Mouse (Mus musculus): Measurements from ENCODE around the gene Cux2. TPM values are rescaled to one million over a fixed set of nuclear protein-coding genes. Genes with fewer than 3 reads are reported as not detected.
A peak's percentile ranks its signal among the peaks of the same experiment; 100 is the strongest.

Cux2 gene
- polyA plus RNA-seq, 1 experiment from 2014 or later: 0.47 TPM

DNA sequence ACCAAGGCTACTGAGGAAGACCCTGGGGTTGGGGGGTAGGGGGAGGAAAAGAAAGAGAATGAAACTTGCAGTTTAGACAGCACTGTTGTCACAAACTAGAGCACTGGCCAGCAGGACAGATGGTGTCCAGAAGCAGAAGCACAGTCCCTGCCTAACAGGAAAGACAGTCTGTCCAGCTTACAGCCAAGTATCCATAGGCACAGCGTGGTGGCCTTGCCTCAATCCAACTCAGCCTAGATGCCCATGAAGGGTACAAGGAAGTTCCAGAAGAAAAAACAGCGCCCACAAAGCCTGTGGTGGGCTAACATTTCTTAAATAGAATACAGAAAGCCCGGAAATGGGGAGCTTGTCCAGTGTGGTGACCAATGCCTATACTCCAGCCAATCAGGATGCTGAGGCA, 224.3 kb downstream of the Cux2 start:
- Histone ChIP-seq H3K9me3 (ENCODE audit: low read length) (no peaks in the 10 kb centered on the region), H3K9ac (replicated peaks; ENCODE audit: low read depth) (no peak overlapping the region), H3K36me3 (ENCODE audit: insufficient read depth, low read length) (peaks cover 26% of the 10 kb centered on the region), H3K4me1 (ENCODE audit: insufficient read depth, low read depth, low read length) (peaks cover 6% of the 10 kb centered on the region; the same call in 1 of the 2 replicates), H3K4me3 (ENCODE audit: low read depth, low read length) (no peak overlapping the region), H3K27ac (ENCODE audit: low read length) (no peak overlapping the region), H3K27me3 (replicated peaks; ENCODE audit: insufficient read depth, low read length) (no peaks in the 10 kb centered on the region), H3K4me2 (replicated peaks; ENCODE audit: low read depth, low read length) (no peak overlapping the region)
- no peak for ATAC-seq
- TF ChIP-seq EP300 (IDR thresholded peaks at IDR 0.05) (no peak), CTCF (IDR thresholded peaks at IDR 0.05) (no peak)
- no peak for DNase-seq (ENCODE audit: low spot score)
- WGBS: 84% methylated on average over 3 of the region's 3 CpGs

GRCm38 (mm10) chr5:121824121-121824520, 225.8 kb downstream of the Cux2 start:
- 55% methylated on average over 4 of the region's 4 CpGs for WGBS
- peak; percentile 58 for ATAC-seq

GRCm38 (mm10) chr5:121823668-121824067, 226.2 kb downstream of the Cux2 start:
- no peak overlapping the region for H3K27ac ChIP-seq (ENCODE audit: low read length)
- H3K9me3 ChIP-seq (ENCODE audit: low read length): no peaks in the 10 kb centered on the region
- no peaks in the 10 kb centered on the region for H3K4me1 ChIP-seq (ENCODE audit: insufficient read depth, low read depth, low read length)
- no peak overlapping the region for H3K9ac ChIP-seq (replicated peaks; ENCODE audit: low read depth)
- H3K4me2 ChIP-seq (replicated peaks; ENCODE audit: low read depth, low read length): no peak overlapping the region
- DNase-seq (ENCODE audit: low spot score) (no peak), ATAC-seq (no peak)
- no peaks in the 10 kb centered on the region for H3K27me3 ChIP-seq (replicated peaks; ENCODE audit: insufficient read depth, low read length)
- H3K4me3 ChIP-seq (ENCODE audit: low read depth, low read length): no peak overlapping the region
- TF ChIP-seq CTCF (IDR thresholded peaks at IDR 0.05) (no peak), EP300 (IDR thresholded peaks at IDR 0.05) (no peak)
- peaks cover 30% of the 10 kb centered on the region for H3K36me3 ChIP-seq (ENCODE audit: insufficient read depth, low read length)
- 83% methylated on average over 1 of the region's 1 CpGs for WGBS

More at GRCm38 (mm10) chr5:121824121-121824520, 225.8 kb downstream of the Cux2 start:
- TF ChIP-seq EP300 (IDR thresholded peaks at IDR 0.05): no peak
- no peak for TF ChIP-seq CTCF (IDR thresholded peaks at IDR 0.05)
- Histone ChIP-seq H3K9ac (replicated peaks; ENCODE audit: low read depth) (no peak overlapping the region), H3K36me3 (ENCODE audit: insufficient read depth, low read length) (peaks cover 26% of the 10 kb centered on the region), H3K4me1 (ENCODE audit: insufficient read depth, low read depth, low read length) (peaks cover 4% of the 10 kb centered on the region; the same call in 1 of the 2 replicates), H3K27ac (ENCODE audit: low read length) (peak overlapping the region; percentile 61; the same call in 1 of the 2 replicates), H3K27me3 (replicated peaks; ENCODE audit: insufficient read depth, low read length) (no peaks in the 10 kb centered on the region), H3K4me2 (replicated peaks; ENCODE audit: low read depth, low read length) (no peak overlapping the region), H3K9me3 (ENCODE audit: low read length) (no peaks in the 10 kb centered on the region), H3K4me3 (ENCODE audit: low read depth, low read length) (no peak overlapping the region)
- peak; percentile 24 for DNase-seq (ENCODE audit: low spot score)

- Histone ChIP-seq H3K9me3 (ENCODE audit: low read length) (no peaks in the 10 kb centered on the region), H3K4me3 (ENCODE audit: low read depth, low read length) (no peak overlapping the region), H3K9ac (replicated peaks; ENCODE audit: low read depth) (no peak overlapping the region), H3K27ac (ENCODE audit: low read length) (no peak overlapping the region), H3K4me1 (ENCODE audit: insufficient read depth, low read depth, low read length) (no peaks in the 10 kb centered on the region), H3K4me2 (replicated peaks; ENCODE audit: low read depth, low read length) (no peak overlapping the region), H3K36me3 (ENCODE audit: insufficient read depth, low read length) (peaks cover 30% of the 10 kb centered on the region), H3K27me3 (replicated peaks; ENCODE audit: insufficient read depth, low read length) (no peaks in the 10 kb centered on the region)
- no peak for DNase-seq (ENCODE audit: low spot score)
- WGBS: 72% methylated on average over 7 of the region's 7 CpGs
- TF ChIP-seq EP300 (IDR thresholded peaks at IDR 0.05): no peak
- TF ChIP-seq CTCF (IDR thresholded peaks at IDR 0.05): no peak
- no peak for ATAC-seq
Measured at GRCm38 (mm10) chr5:121822786-121823505, 227.0 kb downstream of the Cux2 start.

- ATAC-seq (no peak), DNase-seq (ENCODE audit: low spot score) (no peak)
- H3K4me2 ChIP-seq (replicated peaks; ENCODE audit: low read depth, low read length): no peak overlapping the region
- H3K9me3 ChIP-seq (ENCODE audit: low read length): no peaks in the 10 kb centered on the region
- no peak overlapping the region for H3K9ac ChIP-seq (replicated peaks; ENCODE audit: low read depth)
- WGBS: 55% methylated on average over 5 of the region's 5 CpGs
- H3K27me3 ChIP-seq (replicated peaks; ENCODE audit: insufficient read depth, low read length): no peaks in the 10 kb centered on the region
- TF ChIP-seq EP300 (IDR thresholded peaks at IDR 0.05) (no peak), CTCF (IDR thresholded peaks at IDR 0.05) (no peak)
- H3K27ac ChIP-seq (ENCODE audit: low read length): no peak overlapping the region
- no peak overlapping the region for H3K4me3 ChIP-seq (ENCODE audit: low read depth, low read length)
- no peaks in the 10 kb centered on the region for H3K4me1 ChIP-seq (ENCODE audit: insufficient read depth, low read depth, low read length)
- H3K36me3 ChIP-seq (ENCODE audit: insufficient read depth, low read length): peaks cover 36% of the 10 kb centered on the region
Measured at GRCm38 (mm10) chr5:121821552-121821951, 228.3 kb downstream of the Cux2 start.

GRCm38 (mm10) chr5:121821116-121821515, 228.8 kb downstream of the Cux2 start:
- DNase-seq (ENCODE audit: low spot score): no peak
- H3K36me3 ChIP-seq (ENCODE audit: insufficient read depth, low read length): peaks cover 35% of the 10 kb centered on the region

More at GRCm38 (mm10) chr5:121821116-121821515, 228.8 kb downstream of the Cux2 start:
- WGBS: 78% methylated on average over 5 of the region's 5 CpGs
- Histone ChIP-seq H3K27me3 (replicated peaks; ENCODE audit: insufficient read depth, low read length) (no peaks in the 10 kb centered on the region), H3K4me2 (replicated peaks; ENCODE audit: low read depth, low read length) (no peak overlapping the region), H3K4me3 (ENCODE audit: low read depth, low read length) (no peak overlapping the region), H3K9me3 (ENCODE audit: low read length) (no peaks in the 10 kb centered on the region), H3K27ac (ENCODE audit: low read length) (no peak overlapping the region), H3K4me1 (ENCODE audit: insufficient read depth, low read depth, low read length) (no peaks in the 10 kb centered on the region), H3K9ac (replicated peaks; ENCODE audit: low read depth) (no peak overlapping the region)
- ATAC-seq: no peak
- no peak for TF ChIP-seq EP300 (IDR thresholded peaks at IDR 0.05)
- TF ChIP-seq CTCF (IDR thresholded peaks at IDR 0.05): no peak
